Mouse (Mus musculus) heart, adult 2 months (tissue): ENCODE results near the gene Zfp423. TPM values are rescaled to one million over a fixed set of nuclear protein-coding genes. Genes with fewer than 3 reads are reported as not detected.

ENCODE experiments used
- DNase-seq, 2 experiments: peaks; one replicate each; pipeline ENCODE4 v3.0.0; 2021
- H3K27ac ChIP-seq: fragments of 200-600 bp; 2 replicates; pipeline ENCODE4 v1.8.1; 2022
- H3K27me3 ChIP-seq: fragments of 200-500 bp; 2 replicates; pipeline ENCODE4 v1.6.1; 2012; ENCODE audit warnings: mild to moderate bottlenecking, low read length, inconsistent platforms, mixed read lengths; ENCODE audit not compliant: control insufficient read depth, insufficient read depth
- H3K36me3 ChIP-seq: fragments of 200-500 bp; 2 replicates; pipeline ENCODE4 v1.6.1; 2012; ENCODE audit warnings: low read length, inconsistent platforms; ENCODE audit not compliant: control insufficient read depth, insufficient read depth
- H3K4me1 ChIP-seq: fragments of 200-500 bp; 2 replicates; pipeline ENCODE4 v1.6.1; 2011; ENCODE audit warnings: low read length; ENCODE audit not compliant: control insufficient read depth, insufficient read depth
- H3K4me3 ChIP-seq: fragments of 200-600 bp; 2 replicates; pipeline ENCODE4 v1.8.1; 2022
- H3K79me2 ChIP-seq: fragments of 200-500 bp; replicated peaks from 2 replicates; pipeline ENCODE4 v1.6.1; 2012; ENCODE audit warnings: mild to moderate bottlenecking, inconsistent platforms, low read length, moderate library complexity, mixed read lengths; ENCODE audit not compliant: control insufficient read depth, insufficient read depth
- H3K9ac ChIP-seq: fragments of 200-500 bp; 2 replicates; pipeline ENCODE4 v1.6.1; 2012; ENCODE audit warnings: low read depth, mild to moderate bottlenecking, control low read depth, inconsistent platforms, low read length, mixed read lengths
- CTCF ChIP-seq: fragments of 200-600 bp; IDR thresholded peaks from 2 replicates; pipeline ENCODE4 v1.8.1; 2022; ENCODE audit warnings: antibody characterized with exemption, mild to moderate bottlenecking, moderate library complexity
- EP300 ChIP-seq: fragments of 200-500 bp; IDR thresholded peaks from 2 replicates; pipeline ENCODE4 v1.6.1; 2011; ENCODE audit warnings: low read depth, low read length, control low read depth; ENCODE audit not compliant: insufficient read depth
- POLR2A ChIP-seq: fragments of 200-500 bp; IDR thresholded peaks from 2 replicates; pipeline ENCODE4 v1.6.1; 2011; ENCODE audit warnings: mild to moderate bottlenecking, low read depth, low read length, control low read depth; ENCODE audit not compliant: insufficient read depth
- WGBS: fragments of 180-500 bp; shearing (Covaris S2); methylation state at CpG from one replicate; pipeline ENCODE4 v1.1.7; 2018; 5-methylcytosine and 5-hydroxymethylcytosine counted together
- intact Hi-C: fragments of 180-260 bp; cut with DNase I; formaldehyde crosslinking; loops from one replicate; pipeline ENCODE4 v1.15.1; 2025
- polyA plus RNA-seq: library from polyadenylated mRNA; depleted of rRNA; stranded (reverse); fragments of >200 nt; gene quantifications from 2 replicates; pipeline ENCODE4 v1.2.3, GENCODE M21; 2012
- total RNA-seq, 2 experiments: library from RNA; stranded (reverse); gene quantifications; 2 replicates each; pipeline ENCODE4 v1.2.3; 2021

The Zfp423 gene
- total and polyA plus RNA-seq, 3 experiments, result 4.3 to 5.3 (median 4.8) TPM

GRCm38 (mm10) chr8:87894287-87894686, 65.1 kb downstream of the Zfp423 start:
- no peak for DNase-seq
- H3K4me3 ChIP-seq, result no peak overlapping the region
- intact Hi-C loops, result loop anchor here (5.0 kb wide), 1 partner anchor 33 kb away; no protein-coding TSS in a partner anchor
- WGBS, result 65% methylated on average over 8 of the region's 8 CpGs
- TF ChIP-seq POLR2A (no peak), CTCF (no peak), EP300 (no peak)
- H3K9ac ChIP-seq, result no peak overlapping the region
- H3K4me1 ChIP-seq, result peaks cover 12% of the 10 kb centered on the region
- H3K79me2 ChIP-seq, result no peaks in the 10 kb centered on the region
- H3K27me3 ChIP-seq, result no peaks in the 10 kb centered on the region
- H3K27ac ChIP-seq, result no peak overlapping the region
- no peaks in the 10 kb centered on the region for H3K36me3 ChIP-seq

GRCm38 (mm10) chr8:87893547-87893946, 65.8 kb downstream of the Zfp423 start:
- Histone ChIP-seq H3K79me2 (no peaks in the 10 kb centered on the region), H3K4me1 (peaks cover 12% of the 10 kb centered on the region), H3K27me3 (no peaks in the 10 kb centered on the region), H3K36me3 (no peaks in the 10 kb centered on the region), H3K4me3 (no peak overlapping the region), H3K27ac (no peak overlapping the region), H3K9ac (no peak overlapping the region)
- no peak for DNase-seq
- TF ChIP-seq CTCF, result no peak
- TF ChIP-seq EP300, result no peak
- TF ChIP-seq POLR2A, result no peak
- intact Hi-C loops, result loop anchor here (5.0 kb wide), 1 partner anchor 34 kb away; no protein-coding TSS in a partner anchor
- 62% methylated on average over 6 of the region's 6 CpGs for WGBS

- Histone ChIP-seq H3K79me2 (no peaks in the 10 kb centered on the region), H3K36me3 (no peaks in the 10 kb centered on the region), H3K27me3 (no peaks in the 10 kb centered on the region), H3K27ac (no peak overlapping the region), H3K4me3 (no peak overlapping the region), H3K9ac (no peak overlapping the region), H3K4me1 (peaks cover 12% of the 10 kb centered on the region)
- intact Hi-C loops, result loop anchor here (5.0 kb wide), 1 partner anchor 34 kb away; no protein-coding TSS in a partner anchor
- TF ChIP-seq EP300 (no peak), POLR2A (no peak), CTCF (no peak)
- DNase-seq, result no peak
- WGBS, result 92% methylated on average over 6 of the region's 6 CpGs
Observed at GRCm38 (mm10) chr8:87892891-87893290, 66.5 kb downstream of the Zfp423 start.

GRCm38 (mm10) chr8:87891884-87892283, 67.5 kb downstream of the Zfp423 start:
- no peak for TF ChIP-seq CTCF
- no peak for TF ChIP-seq EP300
- no peak for TF ChIP-seq POLR2A
- peak in 1 of 2 experiments; percentile 30 for DNase-seq
- intact Hi-C loops, result loop anchor here (5.0 kb wide), 1 partner anchor 35 kb away; no protein-coding TSS in a partner anchor
- Histone ChIP-seq H3K79me2 (no peaks in the 10 kb centered on the region), H3K27ac (no peak overlapping the region), H3K4me1 (peaks cover 12% of the 10 kb centered on the region), H3K9ac (no peak overlapping the region), H3K4me3 (no peak overlapping the region), H3K36me3 (no peaks in the 10 kb centered on the region), H3K27me3 (no peaks in the 10 kb centered on the region)

- Histone ChIP-seq H3K27ac (no peak overlapping the region), H3K4me1 (peaks cover 7% of the 10 kb centered on the region), H3K36me3 (no peaks in the 10 kb centered on the region), H3K79me2 (no peaks in the 10 kb centered on the region), H3K9ac (no peak overlapping the region), H3K4me3 (no peak overlapping the region), H3K27me3 (no peaks in the 10 kb centered on the region)
- no peak for DNase-seq
- TF ChIP-seq EP300 (no peak), CTCF (no peak), POLR2A (no peak)
- WGBS, result 85% methylated on average over 12 of the region's 12 CpGs
- intact Hi-C loops, result no loop called here
Observed at GRCm38 (mm10) chr8:87887956-87888355, 71.4 kb downstream of the Zfp423 start.

- Histone ChIP-seq H3K4me3 (no peak overlapping the region), H3K9ac (no peak overlapping the region), H3K27ac (no peak overlapping the region), H3K27me3 (no peaks in the 10 kb centered on the region), H3K36me3 (no peaks in the 10 kb centered on the region), H3K4me1 (no peaks in the 10 kb centered on the region), H3K79me2 (no peaks in the 10 kb centered on the region)
- intact Hi-C loops, result no loop called here
- WGBS, result 78% methylated on average over 2 of the region's 2 CpGs
- TF ChIP-seq POLR2A, result no peak
- TF ChIP-seq CTCF, result no peak
- no peak for TF ChIP-seq EP300
- DNase-seq, result no peak
Observed at GRCm38 (mm10) chr8:87881088-87881487, 78.3 kb downstream of the Zfp423 start.
